Mouse (Mus musculus) MEL (cell line): Measurements from ENCODE around the gene Ahcyl2. TPM values are rescaled to one million over a fixed set of nuclear protein-coding genes. Genes with fewer than 3 reads are reported as not detected.

Source experiments
- DNase-seq: peaks from one replicate; pipeline ENCODE4 v3.0.0; 2011; ENCODE audit warnings: low read depth, low spot score
- H3K27ac ChIP-seq: 2 replicates; pipeline ENCODE4 v1.5.1; 2012; ENCODE audit warnings: low read depth, mild to moderate bottlenecking, control low read depth, low read length, moderate library complexity; ENCODE audit not compliant: control insufficient read depth
- H3K27me3 ChIP-seq, 2 experiments: fragments of 150-350 bp in 1 of 2; sonication (generic) in 1 of 2; 2 replicates each; pipeline ENCODE4 v1.6.1; 2012; ENCODE audit warnings: low read length in 2 of 2, mild to moderate bottlenecking in 2 of 2, improper control_type of control experiment in 1 of 2, moderate library complexity in 1 of 2; ENCODE audit not compliant: insufficient read depth in 2 of 2, control insufficient read depth in 1 of 2
- H3K36me3 ChIP-seq, 2 experiments: 2 replicates each; pipeline ENCODE4 v1.6.1; 2012 to 2014; ENCODE audit warnings: low read length in 2 of 2, improper control_type of control experiment in 1 of 2, inconsistent platforms in 1 of 2, mild to moderate bottlenecking in 1 of 2; ENCODE audit not compliant: insufficient read depth in 2 of 2, control insufficient read depth in 1 of 2
- H3K4me1 ChIP-seq, 2 experiments: fragments of 150-350 bp in 1 of 2; sonication (generic) in 1 of 2; 2 replicates each; pipeline ENCODE4 v1.6.1; 2012; ENCODE audit warnings: low read length in 2 of 2, improper control_type of control experiment in 1 of 2, mild to moderate bottlenecking in 1 of 2; ENCODE audit not compliant: insufficient read depth in 2 of 2, control insufficient read depth in 1 of 2
- H3K4me3 ChIP-seq, 2 experiments: fragments of 150-350 bp in 1 of 2; sonication (generic) in 1 of 2; 2 replicates each; pipeline ENCODE4 v1.5.1; 2012; ENCODE audit warnings: low read depth in 2 of 2, low read length in 2 of 2, mild to moderate bottlenecking in 2 of 2, moderate library complexity in 2 of 2, control low read depth in 1 of 2, improper control_type of control experiment in 1 of 2; ENCODE audit not compliant: control insufficient read depth in 1 of 2, insufficient read depth in 1 of 2
- H3K79me2 ChIP-seq: 2 replicates; pipeline ENCODE4 v1.6.1; 2012; ENCODE audit warnings: mild to moderate bottlenecking, low read length, moderate library complexity; ENCODE audit not compliant: control insufficient read depth, poor library complexity, insufficient read depth
- H3K9ac ChIP-seq: 2 replicates; pipeline ENCODE4 v1.6.1; 2012; ENCODE audit warnings: low read depth, mild to moderate bottlenecking, control low read depth, low read length, moderate library complexity; ENCODE audit not compliant: control insufficient read depth, poor library complexity, severe bottlenecking
- H3K9me3 ChIP-seq: fragments of 150-350 bp; sonication (generic); replicated peaks from 2 replicates; pipeline ENCODE4 v1.6.1; 2012; ENCODE audit warnings: mild to moderate bottlenecking, low read length, improper control_type of control experiment, moderate library complexity; ENCODE audit not compliant: insufficient read depth
- BHLHE40 ChIP-seq: IDR thresholded peaks from 2 replicates; pipeline ENCODE4 v1.6.1; 2012; ENCODE audit warnings: low read depth, mild to moderate bottlenecking, inconsistent platforms, low read length, improper control_type of control experiment, borderline replicate concordance
- CTCF ChIP-seq, 3 experiments: IDR thresholded peaks in 2 of 3; conservative IDR thresholded peaks in 1 of 3; 2 replicates each; pipeline ENCODE4 v1.5.1; 2011 to 2012; ENCODE audit warnings: low read length in 3 of 3, low read depth in 2 of 3, mild to moderate bottlenecking in 2 of 3, improper control_type of control experiment in 1 of 3, inconsistent platforms in 1 of 3, mixed read lengths in 1 of 3, moderate library complexity in 1 of 3; ENCODE audit not compliant: control insufficient read depth in 1 of 3, insufficient read depth in 1 of 3, poor library complexity in 1 of 3, severe bottlenecking in 1 of 3
- E2F4 ChIP-seq: IDR thresholded peaks from 2 replicates; pipeline ENCODE4 v1.6.1; 2011; ENCODE audit warnings: low read depth, low read length, improper control_type of control experiment, borderline replicate concordance
- ELF1 ChIP-seq: IDR thresholded peaks from 2 replicates; pipeline ENCODE4 v1.6.1; 2014; ENCODE audit warnings: low read depth, mild to moderate bottlenecking, inconsistent platforms, low read length, improper control_type of control experiment, moderate library complexity
- EP300 ChIP-seq, 2 experiments: IDR thresholded peaks; 2 replicates each; pipeline ENCODE4 v1.6.1; 2011; ENCODE audit warnings: improper control_type of control experiment in 2 of 2, low read length in 2 of 2, low read depth in 1 of 2, mild to moderate bottlenecking in 1 of 2
- JUND ChIP-seq: IDR thresholded peaks from 2 replicates; pipeline ENCODE4 v1.6.1; 2011; ENCODE audit warnings: low read depth, mild to moderate bottlenecking, improper control_type of control experiment, low read length
- MXI1 ChIP-seq: IDR thresholded peaks from 2 replicates; pipeline ENCODE4 v1.6.1; 2011; ENCODE audit warnings: mild to moderate bottlenecking, low read depth, low read length, improper control_type of control experiment
- MYB ChIP-seq: IDR thresholded peaks from 2 replicates; pipeline ENCODE4 v1.6.1; 2011; ENCODE audit warnings: mild to moderate bottlenecking, low read depth, low read length, improper control_type of control experiment
- NELFE ChIP-seq: IDR thresholded peaks from 2 replicates; pipeline ENCODE4 v1.6.1; 2011; ENCODE audit warnings: low read depth, low read length, improper control_type of control experiment
- NRF1 ChIP-seq: IDR thresholded peaks from 2 replicates; pipeline ENCODE4 v1.6.1; 2014; ENCODE audit warnings: low read depth, mild to moderate bottlenecking, inconsistent platforms, low read length, improper control_type of control experiment, moderate library complexity; ENCODE audit not compliant: poor library complexity, insufficient read depth, severe bottlenecking
- POLR2AphosphoS5 ChIP-seq: IDR thresholded peaks from 2 replicates; pipeline ENCODE4 v1.6.1; 2012; ENCODE audit warnings: low read depth, borderline replicate concordance, mild to moderate bottlenecking, inconsistent platforms, low read length, moderate library complexity, mixed read lengths
- RAD21 ChIP-seq: IDR thresholded peaks from 2 replicates; pipeline ENCODE4 v1.6.1; 2011; ENCODE audit warnings: mild to moderate bottlenecking, low read depth, low read length, improper control_type of control experiment
- TAL1 ChIP-seq: IDR thresholded peaks from 2 replicates; pipeline ENCODE4 v1.6.1; 2012; ENCODE audit warnings: mild to moderate bottlenecking, inconsistent platforms, low read length, moderate library complexity, mixed read lengths
- TBP ChIP-seq: IDR thresholded peaks from 2 replicates; pipeline ENCODE4 v1.8.0; 2011; ENCODE audit warnings: low read depth, low read length, improper control_type of control experiment
- TCF12 ChIP-seq: IDR thresholded peaks from 2 replicates; pipeline ENCODE4 v1.6.1; 2014; ENCODE audit warnings: low read depth, mild to moderate bottlenecking, inconsistent platforms, low read length, improper control_type of control experiment, moderate library complexity
- USF1 ChIP-seq: IDR thresholded peaks from 2 replicates; pipeline ENCODE4 v1.6.1; 2014; ENCODE audit warnings: low read depth, mild to moderate bottlenecking, inconsistent platforms, low read length, improper control_type of control experiment, moderate library complexity
- USF2 ChIP-seq, 2 experiments: IDR thresholded peaks; 2 replicates each; pipeline ENCODE4 v1.6.1; 2011 to 2012; ENCODE audit warnings: improper control_type of control experiment in 2 of 2, low read length in 2 of 2, borderline replicate concordance in 1 of 2, inconsistent platforms in 1 of 2, low read depth in 1 of 2, mild to moderate bottlenecking in 1 of 2; ENCODE audit not compliant: insufficient read depth in 1 of 2
- ZC3H11A ChIP-seq: IDR thresholded peaks from 2 replicates; pipeline ENCODE4 v1.6.1; 2012; ENCODE audit warnings: low read depth, mild to moderate bottlenecking, inconsistent platforms, low read length, improper control_type of control experiment
- ZNF384 ChIP-seq: IDR thresholded peaks from 2 replicates; pipeline ENCODE4 v1.6.1; 2012; ENCODE audit warnings: low read depth, mild to moderate bottlenecking, inconsistent platforms, low read length, improper control_type of control experiment
- polyA plus RNA-seq, 2 experiments: library from polyadenylated mRNA; stranded (reverse) in 1 of 2; unstranded in 1 of 2; fragments of >175 nt in 1 of 2; fragments of >200 nt in 1 of 2; gene quantifications; 2 replicates each; pipeline versions ENCODE4 v1.2.1 to v1.2.4; 2012; ENCODE audit warnings: low replicate concordance in 2 of 2, low read depth in 1 of 2; ENCODE audit not compliant: insufficient read length in 2 of 2, insufficient read depth in 1 of 2, missing spikeins in 1 of 2
- total RNA-seq: library from RNA; depleted of rRNA; stranded (reverse); fragments of 300-350 nt; gene quantifications from 2 replicates; pipeline ENCODE4 v1.2.3, GENCODE M21; 2012

Gene Ahcyl2
- total and polyA plus RNA-seq, 3 experiments: 16.9 to 17.0 TPM; not detected in 1

DNA sequence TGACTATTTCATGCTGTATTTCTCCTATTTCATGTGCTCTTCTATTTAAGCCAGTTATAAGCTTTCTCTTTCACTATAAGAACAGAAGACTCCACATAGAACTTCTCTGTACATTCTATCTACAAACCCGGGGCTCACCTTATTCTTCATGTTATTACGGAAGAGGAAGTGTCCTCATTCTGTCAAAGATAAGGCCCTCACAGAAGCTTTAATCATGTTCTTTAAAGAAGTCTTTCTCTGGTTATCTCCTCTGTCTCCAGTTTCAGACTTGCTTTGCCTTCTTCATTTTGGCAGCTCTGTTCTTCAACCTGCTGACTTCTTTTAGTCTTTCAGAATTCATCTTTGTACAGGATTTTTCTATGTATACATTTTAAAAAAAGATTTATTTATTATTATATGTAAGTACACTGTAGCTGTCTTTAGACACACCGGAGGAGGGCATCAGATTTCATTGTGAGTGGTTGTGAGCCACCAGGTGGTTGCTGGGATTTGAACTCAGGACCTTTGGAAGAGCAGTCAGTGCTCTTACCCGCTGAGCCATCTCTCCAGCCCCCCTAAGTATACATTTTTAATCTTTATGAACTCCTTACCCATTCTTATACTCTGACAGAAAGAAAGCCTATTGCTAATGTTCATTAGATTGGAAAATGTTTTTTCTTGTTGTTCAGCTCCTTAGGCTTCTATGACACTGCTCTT is 8.9 kb downstream of the Ahcyl2 start (continued):
- no peak for TF ChIP-seq POLR2AphosphoS5
- peak; percentile 66 for TF ChIP-seq JUND
- TF ChIP-seq ELF1: peak; percentile 80
- no peak for TF ChIP-seq NRF1
- TF ChIP-seq ZC3H11A: no peak
- 0 out of 2 replicates have a peak, but pooled peaks have one; percentile 24 for TF ChIP-seq MYB
- peak; percentile 85 for TF ChIP-seq MXI1
- peak; percentile 86 for TF ChIP-seq TCF12
- TF ChIP-seq BHLHE40: no peak
- no peak for TF ChIP-seq USF2 (IDR thresholded peaks at IDR 0.05; ENCODE audit: borderline replicate concordance in 1 of 2, insufficient read depth in 1 of 2, low read depth in 1 of 2, low read length in 2 of 2)
- peak; percentile 86 to 97 for TF ChIP-seq EP300 (IDR thresholded peaks at IDR 0.05; ENCODE audit: low read depth in 1 of 2, low read length in 2 of 2)

DNA sequence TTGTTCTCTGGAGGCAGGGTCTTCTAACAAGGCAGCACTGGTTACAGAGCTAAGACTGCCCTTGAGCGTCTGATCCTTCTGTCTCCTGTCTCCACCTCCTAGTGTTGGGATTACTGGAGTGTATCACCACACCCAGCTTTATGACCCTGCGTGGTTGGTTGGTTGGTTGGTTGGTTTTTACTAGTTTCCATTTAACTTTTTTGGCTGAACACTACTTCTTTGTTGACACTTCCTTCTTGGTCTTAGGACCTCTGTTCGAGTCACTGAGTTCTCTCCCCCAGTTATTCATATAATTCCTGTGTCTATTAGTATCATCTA is 9.4 kb downstream of the Ahcyl2 start:
- Histone ChIP-seq H3K9ac (0 out of 2 replicates have a peak overlapping the region, but pooled peaks have one; percentile 11), H3K4me1 (peaks cover 28 to 40% of the 10 kb centered on the region in 2 experiments), H3K36me3 (peaks cover 0 to 50% of the 10 kb centered on the region in 2 experiments; a peak in 2 of 4 replicates), H3K27ac (peak overlapping the region; percentile 65), H3K79me2 (peaks cover 11% of the 10 kb centered on the region), H3K27me3 (no peaks in the 10 kb centered on the region), H3K9me3 (no peaks in the 10 kb centered on the region), H3K4me3 (peak overlapping the region; percentile 3 to 16; a peak in 3 of 4 replicates)
- peak; percentile 40 for DNase-seq
- TF ChIP-seq CTCF (IDR thresholded peaks at IDR 0.05 in 2 of 3, conservative IDR thresholded peaks at IDR 0.05 in 1 of 3; ENCODE audit: control insufficient read depth in 1 of 3, insufficient read depth in 1 of 3, low read depth in 2 of 3, low read length in 3 of 3, poor library complexity in 1 of 3, severe bottlenecking in 1 of 3) (no peak), MXI1 (no peak), RAD21 (no peak), JUND (no peak), BHLHE40 (no peak), USF2 (IDR thresholded peaks at IDR 0.05; ENCODE audit: borderline replicate concordance in 1 of 2, insufficient read depth in 1 of 2, low read depth in 1 of 2, low read length in 2 of 2) (no peak), NELFE (no peak), ZNF384 (no peak), USF1 (no peak), NRF1 (no peak), TAL1 (no peak), E2F4 (no peak), TBP (no peak)
